Mouse (Mus musculus): ENCODE data around the gene Plin5.

DNA sequence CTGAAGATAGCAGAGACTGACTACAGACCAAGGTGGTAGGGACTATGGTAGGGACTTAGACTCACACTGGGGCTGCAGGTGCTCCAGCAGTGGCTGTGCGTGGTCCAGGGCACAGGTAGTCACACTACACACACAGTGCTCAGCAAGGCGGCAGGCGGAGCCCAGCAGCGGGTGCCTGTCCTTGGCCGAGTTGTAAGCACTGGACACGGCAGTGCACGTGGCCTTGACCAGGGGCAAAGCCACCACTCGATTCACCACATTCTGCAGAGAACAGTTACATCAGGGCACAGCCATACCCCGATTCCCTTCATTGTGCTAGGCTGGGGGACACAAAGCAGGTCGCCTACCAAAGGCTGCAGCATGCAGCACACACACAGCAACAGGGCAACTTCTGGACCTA is 1.2 kb downstream of the Plin5 start:
- TF ChIP-seq CTCF (IDR thresholded peaks at IDR 0.05; ENCODE audit: insufficient read depth, low read length) (no peak), POLR2A (IDR thresholded peaks at IDR 0.05; ENCODE audit: borderline replicate concordance, extremely low read depth, low read depth, low read length) (no peak)

All from lung, adult 2 months (tissue).